Mouse (Mus musculus) spleen, adult 2 months (tissue): ENCODE data around the gene Leap2.

Experiments used
- CTCF ChIP-seq: fragments of 200-500 bp; IDR thresholded peaks from 2 replicates; pipeline ENCODE4 v1.5.1; 2011; ENCODE audit warnings: mild to moderate bottlenecking, inconsistent platforms; ENCODE audit not compliant: insufficient read depth, insufficient read length, insufficient replicate concordance; ENCODE audit errors: extremely low read depth
- POLR2A ChIP-seq: fragments of 200-500 bp; IDR thresholded peaks from 2 replicates; pipeline ENCODE4 v1.6.1; 2011; ENCODE audit warnings: low read depth, low read length, inconsistent platforms

GRCm38 (mm10) chr11:53423036-53423435, at the start of gene Leap2:
- TF ChIP-seq CTCF (no peak), POLR2A (no peak)
